Mouse (Mus musculus): Measurements from ENCODE around the gene Slco1c1.
"Not testable (repeated sequence)": the region's sequence is repeated elsewhere in the genome, so short reads cannot be mapped to it uniquely, and the experiment has no call there.

The Slco1c1 gene

DNA sequence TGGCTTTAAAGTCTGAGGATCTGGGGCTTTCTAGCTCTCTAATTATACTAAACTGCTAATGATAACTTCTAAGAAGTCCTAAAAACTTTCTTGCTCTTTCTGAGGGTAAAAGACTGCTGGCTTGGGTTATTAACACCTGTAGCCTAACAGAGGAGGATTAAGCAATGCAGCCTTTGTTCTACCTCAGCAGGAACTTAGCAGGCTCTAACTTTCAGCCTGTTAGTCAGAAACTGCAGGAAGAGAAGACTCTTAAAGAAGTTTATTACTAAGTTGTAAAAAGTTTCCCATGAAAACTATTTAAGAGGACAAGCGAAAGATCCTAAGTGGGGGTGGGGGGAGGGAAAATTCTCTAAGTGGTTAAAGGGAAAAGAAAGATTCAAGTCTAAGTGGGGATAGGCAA is 65.8 kb downstream of the Slco1c1 start:
- DNase-seq (ENCODE audit: low spot score), result no peak

- DNase-seq (ENCODE audit: low spot score), result not testable (repeated sequence)
These were observed 66.5 kb downstream of the Slco1c1 start for GRCm38 (mm10) chr6:141590598-141591200.

GRCm38 (mm10) chr6:141596081-141596480 is 71.9 kb downstream of the Slco1c1 start:
- DNase-seq (ENCODE audit: low spot score), result no peak

DNA sequence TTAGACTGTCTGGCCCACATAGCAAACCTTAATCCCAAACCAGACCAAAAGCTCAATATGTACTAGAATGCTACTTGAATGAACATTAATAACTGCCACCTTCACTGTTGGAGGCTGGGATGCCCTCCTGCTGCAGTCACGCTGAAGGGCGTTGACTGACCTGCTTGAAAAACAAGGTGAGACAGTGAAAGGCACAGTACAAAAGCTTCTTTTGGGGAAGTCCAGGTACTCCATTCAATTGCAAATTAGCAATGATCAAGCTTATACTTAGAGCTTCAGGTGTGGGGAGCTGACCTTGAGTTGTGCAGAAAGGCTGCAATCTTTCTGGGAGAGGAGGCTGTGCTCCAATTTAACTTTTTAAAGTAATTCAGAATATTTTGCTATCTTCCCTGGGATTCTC is 72.9 kb downstream of the Slco1c1 start:
- no peak for DNase-seq (ENCODE audit: low spot score)

GRCm38 (mm10) chr6:141600940-141601339 is 76.8 kb downstream of the Slco1c1 start:
- no peak for DNase-seq (ENCODE audit: low spot score)

- DNase-seq (ENCODE audit: low spot score), result no peak
These were observed 86.6 kb downstream of the Slco1c1 start for GRCm38 (mm10) chr6:141610702-141611260.

GRCm38 (mm10) chr6:141614017-141614416 is 89.8 kb downstream of the Slco1c1 start:
- no peak for DNase-seq (ENCODE audit: low spot score)

- no peak for DNase-seq (ENCODE audit: low spot score)
These were observed 91.2 kb downstream of the Slco1c1 start for GRCm38 (mm10) chr6:141615348-141615747.

Data from layer of hippocampus, adult 11-12 months (tissue).